Mouse (Mus musculus): Measurements from ENCODE around the gene Zwint.

Zwint gene

DNA sequence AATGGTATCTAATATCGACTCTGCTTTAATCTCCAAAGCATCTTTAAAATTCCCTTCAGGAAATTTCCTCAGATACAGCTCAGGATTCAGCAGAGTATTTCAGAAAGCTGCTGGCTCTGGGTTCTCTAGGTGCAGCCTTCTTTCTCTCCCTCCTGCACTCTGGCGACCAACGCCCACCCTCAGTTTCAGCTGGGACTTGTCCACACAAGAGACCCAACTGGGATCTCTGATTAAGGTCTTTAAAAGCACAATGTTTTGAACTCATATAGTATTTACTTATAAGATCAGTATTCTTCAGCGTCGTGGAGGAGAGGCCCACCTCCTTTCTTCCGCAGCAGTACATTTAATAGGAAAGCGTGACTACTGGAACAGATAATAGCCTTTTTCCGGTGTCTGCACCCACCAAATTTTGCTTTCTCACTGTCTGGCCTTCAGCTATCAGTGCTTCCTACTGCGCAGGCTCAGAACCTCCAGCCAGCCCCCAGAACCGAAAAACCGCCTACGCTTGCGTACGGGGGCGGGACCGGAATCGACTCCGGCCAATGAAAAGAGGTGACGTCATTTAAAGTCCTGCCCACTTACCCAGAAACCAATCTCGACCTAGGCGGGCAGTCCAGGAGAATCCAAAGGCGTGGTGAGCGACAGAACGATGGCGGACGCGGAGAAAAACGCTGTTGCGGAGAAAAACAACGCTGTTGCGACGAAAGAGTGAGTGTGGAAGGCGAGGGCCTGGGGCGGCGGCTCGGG is at the start of gene Zwint:
Zwint (plus strand) TSS at position 576 of the 747 bp plus-strand sequence.
- DNase-seq (ENCODE audit: low read depth, low spot score) = peak; percentile 99

DNA sequence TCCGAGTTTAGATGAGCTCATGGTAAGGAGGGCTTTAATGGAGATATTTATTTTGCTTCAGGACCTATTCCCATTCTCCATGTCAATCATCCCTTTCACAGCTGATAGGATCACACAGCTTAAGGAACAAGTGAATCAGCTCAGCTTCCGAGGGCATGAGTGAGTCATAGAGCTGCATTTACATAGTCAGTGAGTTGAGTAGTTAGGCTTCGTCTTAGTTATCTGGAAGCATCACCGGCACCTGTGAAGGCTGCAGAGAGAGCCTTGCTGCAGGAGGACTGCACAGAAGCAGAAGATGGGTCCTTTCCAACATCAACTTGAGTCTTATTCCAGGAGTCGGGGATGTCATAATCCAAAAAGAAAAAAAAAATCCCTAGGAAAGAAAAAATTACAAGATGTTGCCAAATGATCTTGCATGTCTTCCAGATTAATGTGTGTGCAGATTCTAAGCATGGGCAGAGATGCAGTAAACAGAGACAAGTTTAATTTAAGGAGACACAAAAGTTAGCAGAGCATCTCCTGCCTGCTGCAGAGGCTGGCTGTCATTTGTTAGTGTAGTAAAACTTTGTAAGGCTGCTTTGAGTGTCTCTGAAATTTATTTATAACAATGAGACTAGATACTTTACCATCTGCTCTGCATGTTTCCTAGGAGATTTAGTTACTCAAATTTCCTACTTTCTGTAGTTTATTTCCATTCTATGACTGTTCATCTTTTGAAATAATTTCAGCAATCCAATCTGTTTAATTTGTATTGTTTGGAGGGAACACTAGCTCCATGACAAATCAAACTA is 41.3 kb upstream of the Zwint start:
- peak; percentile 36 for DNase-seq (ENCODE audit: low read depth, low spot score)

DNA sequence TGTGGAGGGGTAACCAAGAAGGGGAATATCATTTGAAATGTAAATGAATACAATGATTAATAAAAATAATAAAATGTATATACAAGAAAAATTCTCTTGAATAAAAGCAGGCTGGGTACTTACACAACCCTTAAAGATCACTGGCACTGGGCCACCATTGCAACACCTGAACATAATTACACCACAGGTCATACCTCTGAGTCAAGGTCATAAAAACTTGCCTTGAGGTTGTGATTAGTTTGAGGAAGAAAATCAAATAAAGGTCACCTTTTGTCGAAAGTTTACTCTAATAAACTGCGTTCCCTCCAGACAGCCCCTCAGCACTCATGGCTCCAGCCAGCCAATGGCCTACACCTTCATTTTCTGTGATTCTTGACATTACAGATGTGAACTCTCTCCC is 38.5 kb upstream of the Zwint start:
- no peak for DNase-seq (ENCODE audit: low read depth, low spot score)

DNA sequence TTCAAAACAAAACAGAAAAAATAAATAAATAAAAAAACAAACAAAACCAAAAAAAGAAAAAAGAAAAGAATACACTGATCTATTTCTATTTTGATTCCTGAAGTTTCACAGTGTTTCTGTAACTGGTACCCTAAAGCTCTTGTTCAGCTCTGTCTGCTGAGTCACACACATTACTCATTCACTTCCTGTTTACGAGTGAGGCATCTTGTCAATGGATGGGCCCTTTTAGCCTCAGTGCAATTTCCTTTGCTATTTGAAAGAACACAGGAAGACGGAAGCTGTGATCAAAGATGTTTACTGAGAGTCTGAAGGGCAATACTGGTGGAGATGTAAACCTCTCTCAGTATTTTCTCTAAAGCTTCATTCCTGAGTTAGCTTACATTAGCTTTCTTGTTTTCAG is 34.1 kb upstream of the Zwint start:
- peak; percentile 76 for DNase-seq (ENCODE audit: low read depth, low spot score)

DNA sequence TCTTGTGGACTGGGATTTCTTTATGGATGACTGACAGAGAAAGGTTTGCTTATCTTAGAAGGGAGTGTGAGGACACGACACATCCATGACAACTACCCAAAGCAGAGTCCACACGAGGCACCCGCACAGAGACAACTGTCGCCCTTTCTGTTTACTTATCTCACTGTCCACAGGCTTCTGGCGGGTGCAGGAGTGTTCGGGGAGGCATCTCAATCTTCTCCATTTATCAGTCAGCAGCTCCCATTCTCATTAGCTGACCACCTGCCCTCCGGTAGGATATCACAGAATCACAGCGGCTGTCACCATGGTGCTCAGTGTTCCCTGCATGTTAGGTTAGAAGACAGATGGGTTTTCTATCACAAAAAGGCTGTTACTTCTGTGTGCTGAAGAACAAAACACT is 31.1 kb upstream of the Zwint start:
- DNase-seq (ENCODE audit: low read depth, low spot score) = no peak

DNA sequence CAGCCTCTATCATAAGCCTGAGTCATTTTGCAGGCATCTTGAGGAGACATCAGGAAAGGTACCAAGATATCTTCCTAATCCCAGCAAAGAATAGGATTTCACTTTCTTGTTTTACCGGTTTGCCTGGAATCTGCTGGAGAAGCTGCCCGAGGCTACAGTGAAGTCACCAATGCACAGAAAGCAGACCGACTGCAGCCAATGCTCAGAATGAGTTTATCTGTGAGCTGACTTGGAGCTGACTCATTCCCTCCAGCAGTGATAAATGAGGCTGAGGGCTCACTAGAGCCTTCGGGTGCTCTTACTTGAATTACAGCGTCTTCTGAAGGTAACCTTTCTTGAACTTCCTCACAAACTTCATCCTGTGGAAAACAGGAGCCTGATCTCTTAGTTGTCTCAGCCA is 20.5 kb upstream of the Zwint start:
- DNase-seq (ENCODE audit: low read depth, low spot score) = peak; percentile 90

DNA sequence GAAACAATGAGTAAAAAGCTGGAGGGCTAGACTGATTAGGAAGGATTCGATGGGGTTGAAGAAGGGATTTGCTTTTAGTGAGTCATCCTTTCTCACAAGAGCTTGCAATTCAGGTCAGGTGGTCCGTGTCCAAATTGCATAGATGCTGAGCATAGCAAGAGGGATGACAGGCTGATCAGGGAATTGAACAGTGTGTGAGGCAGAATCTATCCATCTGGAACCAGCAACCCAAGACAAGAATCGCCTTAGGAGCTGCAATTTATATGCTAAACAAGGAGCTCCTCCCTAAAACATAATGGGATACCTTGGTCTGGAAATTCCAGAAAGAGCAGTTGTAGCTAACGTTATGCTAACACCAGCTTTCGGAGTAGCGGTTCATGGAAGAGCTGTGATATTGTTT is 3.8 kb upstream of the Zwint start:
- no peak for DNase-seq (ENCODE audit: low read depth, low spot score)

DNA sequence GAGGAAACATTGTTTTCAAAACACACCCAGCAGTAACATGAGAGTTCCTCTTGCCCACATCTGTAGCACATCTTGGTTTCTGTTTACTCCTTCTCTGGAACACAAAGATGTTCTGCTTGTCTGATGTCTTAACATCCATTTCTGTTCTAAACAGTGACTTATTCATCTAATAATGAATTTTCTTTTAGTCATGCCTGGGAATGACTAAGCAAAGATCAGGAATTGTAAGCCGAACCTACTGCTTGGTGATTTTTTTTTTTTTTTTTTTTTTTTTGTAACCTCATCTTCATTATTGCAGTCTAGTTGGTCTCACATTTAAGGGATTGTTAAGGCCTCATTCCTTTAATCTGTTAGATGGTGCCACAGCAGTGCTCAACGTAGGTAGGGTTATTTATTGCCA is 848 bp upstream of the Zwint start:
- peak; percentile 56 for DNase-seq (ENCODE audit: low read depth, low spot score)

DNA sequence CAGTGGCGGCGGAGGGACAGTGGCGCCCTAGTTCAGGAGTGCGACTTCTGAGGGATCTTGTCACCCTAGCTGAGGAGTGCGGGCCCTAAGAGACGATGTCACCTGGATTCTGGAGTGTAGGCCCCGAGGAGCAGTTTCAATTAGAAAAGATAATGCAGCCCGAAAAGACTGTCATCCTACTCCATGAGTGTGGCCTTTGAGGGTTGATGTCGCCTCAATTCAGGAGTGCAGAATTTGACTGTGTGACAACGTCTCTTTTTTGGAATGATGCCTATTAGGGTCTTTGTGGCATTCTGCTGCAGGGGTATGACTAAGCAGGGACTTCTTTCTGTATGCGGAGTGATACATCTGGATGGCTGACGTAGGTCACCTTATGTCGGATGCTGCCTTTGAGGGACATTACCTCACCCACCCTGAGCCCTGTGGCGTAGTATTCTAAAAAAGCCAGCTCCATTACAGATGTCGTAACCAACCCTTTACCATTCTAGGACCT is 418 bp downstream of the Zwint start:
- DNase-seq (ENCODE audit: low read depth, low spot score) = peak; percentile 81

DNA sequence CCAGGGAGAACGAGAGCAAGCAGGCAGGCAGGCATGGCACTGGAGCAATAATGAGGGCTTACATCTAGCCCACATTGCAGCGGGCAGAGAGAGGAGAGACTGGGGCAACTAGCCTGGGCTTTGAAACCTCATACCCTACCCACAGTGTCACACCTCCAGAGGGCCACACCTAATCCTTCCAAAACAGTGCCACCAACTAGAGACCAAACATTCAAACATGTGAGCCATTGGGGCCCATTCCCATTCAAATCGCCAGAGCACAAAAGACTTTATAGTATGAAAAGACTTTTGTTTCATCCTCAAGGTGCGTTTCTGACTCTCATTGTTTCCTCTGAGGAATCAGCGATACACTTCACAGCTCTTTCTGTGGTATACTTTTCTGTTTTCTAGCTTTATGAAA is 4.6 kb downstream of the Zwint start:
- DNase-seq (ENCODE audit: low read depth, low spot score) = no peak

DNA sequence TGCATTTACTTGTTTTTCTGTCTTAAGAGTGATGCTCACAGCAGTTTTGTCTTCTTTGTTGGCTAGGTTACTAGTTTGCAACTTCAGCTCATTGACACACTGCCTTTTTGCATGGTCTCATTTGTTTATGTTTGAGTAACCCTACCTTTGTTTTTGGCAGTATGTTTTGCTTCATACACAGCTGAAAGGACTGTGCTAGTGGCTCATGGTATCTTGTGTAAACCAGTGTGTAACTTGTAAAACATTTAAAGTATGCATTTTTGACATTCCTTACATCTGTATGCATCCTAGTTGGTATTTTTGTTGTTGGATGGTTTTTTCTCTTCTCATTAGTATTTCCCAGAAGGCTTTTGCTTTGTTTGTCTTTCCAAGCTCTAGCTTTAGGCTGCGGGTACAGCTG is 5.7 kb downstream of the Zwint start:
- peak; percentile 51 for DNase-seq (ENCODE audit: low read depth, low spot score)

DNA sequence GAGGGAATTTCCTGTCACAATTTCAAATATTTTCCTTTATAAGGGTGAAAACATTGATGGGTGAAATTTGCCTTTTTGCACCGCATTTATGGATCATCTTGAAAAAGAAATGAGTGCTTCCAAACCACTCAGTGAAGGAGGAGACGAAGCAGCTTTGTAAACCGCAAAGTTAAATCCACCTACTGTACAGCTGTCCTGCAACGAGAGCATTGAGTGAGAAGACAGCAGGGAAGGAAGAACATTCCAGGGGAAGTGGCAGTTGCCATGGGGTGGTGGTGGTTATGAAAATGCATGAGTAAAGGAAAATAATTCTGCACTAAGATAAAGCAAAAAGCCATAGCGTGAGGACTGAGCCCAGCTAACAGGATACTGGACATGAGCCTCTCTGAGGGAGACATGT is 13.2 kb downstream of the Zwint start:
- DNase-seq (ENCODE audit: low read depth, low spot score) = no peak

DNA sequence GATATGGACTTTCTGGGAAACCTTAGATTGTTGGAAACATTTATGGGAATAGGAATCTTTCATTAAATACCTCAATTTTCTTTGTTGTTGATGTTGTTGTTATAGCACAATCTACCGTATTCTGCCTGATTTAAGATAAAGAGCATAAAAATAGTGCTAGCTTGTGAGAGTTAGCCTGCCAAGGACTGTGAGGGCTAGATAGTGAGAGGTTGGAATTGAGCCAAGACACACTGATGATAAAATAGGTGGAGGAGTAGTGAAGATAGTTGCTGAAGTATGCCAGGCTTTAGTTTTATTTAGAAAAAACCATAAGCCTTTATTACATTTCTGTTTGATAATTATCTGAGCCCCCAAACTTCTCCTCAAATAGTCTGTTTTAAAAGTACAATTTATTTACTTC is 14.4 kb downstream of the Zwint start:
- DNase-seq (ENCODE audit: low read depth, low spot score) = no peak

DNA sequence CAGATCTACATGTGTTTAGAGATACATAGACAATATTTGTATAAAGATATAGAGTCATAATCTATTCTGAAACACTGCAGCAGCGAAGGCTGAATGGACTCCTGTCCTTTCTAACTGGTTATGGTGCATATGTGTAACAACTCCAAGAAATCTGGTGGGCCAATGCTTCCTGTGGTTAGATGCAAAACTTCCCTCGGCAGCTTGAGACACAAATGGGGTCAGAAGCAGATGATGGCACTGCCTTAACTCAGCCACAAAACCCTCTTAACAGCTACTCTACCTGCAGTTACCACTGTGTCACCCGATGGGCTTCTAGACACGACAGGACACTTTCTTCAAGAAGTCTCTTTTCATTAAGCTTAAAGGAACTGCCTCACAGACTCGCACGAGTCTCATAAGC is 21.3 kb downstream of the Zwint start:
- no peak for DNase-seq (ENCODE audit: low read depth, low spot score)

DNA sequence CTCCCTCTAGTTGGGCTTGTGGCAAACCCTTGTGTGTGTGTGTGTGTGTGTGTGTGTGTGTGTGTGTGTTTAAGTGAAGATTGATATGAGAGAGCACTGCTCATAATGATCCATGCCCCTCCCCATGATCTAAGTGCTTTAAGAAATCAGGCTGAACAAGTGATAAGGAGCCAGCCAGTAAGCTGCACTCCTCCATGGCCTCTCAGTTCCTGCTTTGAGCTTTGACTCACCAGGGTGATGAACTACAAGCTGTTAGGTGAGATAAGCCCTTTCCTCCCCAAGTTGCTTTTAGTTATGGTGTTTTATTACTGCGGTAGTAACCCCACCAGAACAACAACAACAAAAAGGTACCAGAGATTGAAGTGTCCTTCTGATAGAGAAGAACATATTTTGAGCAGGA is 21.9 kb downstream of the Zwint start:
- DNase-seq (ENCODE audit: low read depth, low spot score) = no peak

DNA sequence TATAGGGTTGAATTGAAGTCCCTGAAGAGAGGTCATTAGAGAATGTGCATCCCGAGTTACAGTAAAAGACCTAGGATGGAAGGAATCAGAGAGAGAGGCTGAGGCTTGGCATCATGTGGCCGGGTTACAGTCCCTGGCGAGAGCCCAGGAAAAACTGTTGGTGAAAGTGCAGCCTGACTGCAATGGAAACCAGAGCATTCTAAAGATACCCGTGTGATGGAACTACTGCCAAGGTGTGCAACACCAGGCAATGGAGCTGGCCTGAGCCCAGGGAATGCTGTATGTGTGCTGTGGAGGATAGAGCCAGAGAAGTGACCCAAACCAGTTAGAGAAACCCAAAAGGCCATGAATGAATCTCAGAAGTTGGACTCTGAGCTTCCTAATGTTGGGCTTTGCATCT is 24.4 kb downstream of the Zwint start:
- DNase-seq (ENCODE audit: low read depth, low spot score) = no peak

DNA sequence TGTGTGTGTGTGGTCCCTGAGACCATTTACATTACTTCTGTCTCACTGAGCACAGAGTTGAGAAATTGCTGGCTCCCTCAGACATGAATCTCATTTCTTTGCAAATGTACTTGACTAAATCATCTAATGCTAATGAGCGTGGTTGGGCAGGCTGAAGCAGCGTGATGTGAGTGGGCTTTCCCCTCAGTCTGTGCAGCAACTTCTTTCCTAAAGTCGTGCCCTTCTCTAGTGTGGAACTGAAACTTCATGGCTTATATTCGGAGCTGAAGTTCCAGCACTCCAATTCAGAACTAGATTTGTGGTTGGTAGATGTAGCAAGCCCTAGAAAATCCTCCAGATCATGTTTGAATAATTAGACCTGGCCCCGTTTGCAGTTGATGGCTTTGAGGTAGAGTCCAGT is 46.4 kb downstream of the Zwint start:
- DNase-seq (ENCODE audit: low read depth, low spot score) = no peak

DNA sequence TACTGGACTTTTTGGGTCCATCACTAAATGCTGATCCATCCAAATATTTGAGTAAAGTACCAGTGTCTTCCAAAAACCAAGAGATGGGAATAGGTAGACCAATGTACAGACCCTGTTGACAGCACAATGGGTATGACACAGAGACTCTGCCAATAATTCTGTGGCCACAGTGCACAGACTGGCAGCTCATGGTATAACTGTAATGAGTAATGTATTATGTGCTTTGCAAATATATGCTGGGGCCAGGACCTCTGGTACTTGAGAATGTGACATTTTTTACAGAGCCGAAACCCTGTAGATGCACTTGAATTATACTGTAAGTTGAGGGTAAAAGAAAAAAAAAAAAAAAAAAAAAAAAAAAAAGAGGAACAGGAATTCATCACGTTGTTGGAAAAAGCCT is 59.1 kb downstream of the Zwint start:
- no peak for DNase-seq (ENCODE audit: low read depth, low spot score)

All from 3T3-L1 (cell line).